Mouse (Mus musculus) lung, postnatal 0 days (tissue): ENCODE results near the gene P4ha2.

Experiments used
- CTCF ChIP-seq: IDR thresholded peaks from 2 replicates; pipeline ENCODE4 v1.5.1; 2016; ENCODE audit warnings: antibody characterized with exemption, mild to moderate bottlenecking
- EP300 ChIP-seq: IDR thresholded peaks from 2 replicates; pipeline ENCODE4 v1.6.1; 2016; ENCODE audit warnings: antibody characterized with exemption, mild to moderate bottlenecking, control low read depth

DNA sequence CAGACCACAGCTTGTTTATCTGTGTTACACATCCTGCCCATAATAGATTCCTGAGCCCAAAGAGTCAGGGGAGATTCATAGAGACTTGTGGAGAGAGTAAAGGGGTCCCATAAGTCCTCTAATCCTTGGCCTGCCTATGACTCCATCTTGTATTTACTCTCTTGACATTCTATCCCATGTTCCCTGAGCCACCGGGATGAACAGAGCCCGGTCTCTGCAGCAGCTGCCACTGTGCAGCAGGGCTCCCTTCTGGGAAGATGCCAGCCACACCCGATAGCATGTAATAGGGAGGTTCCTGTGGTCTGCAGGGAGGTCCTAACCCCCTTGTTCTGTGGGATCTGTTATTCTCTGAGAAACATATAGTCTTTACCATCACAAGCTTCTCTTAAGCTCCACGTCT is 16.5 kb downstream of the P4ha2 start:
- TF ChIP-seq CTCF = no peak
- TF ChIP-seq EP300 = no peak
